Mouse (Mus musculus) erythroid progenitor cell, adult 5-6 weeks (primary cell): ENCODE measurements around the gene Tmem256. TPM values are rescaled to one million over a fixed set of nuclear protein-coding genes. Genes with fewer than 3 reads are reported as not detected.
A peak's percentile ranks its signal among the peaks of the same experiment; 100 is the strongest.

Experiments
- ATAC-seq: replicated peaks from 2 replicates; pipeline ENCODE4 v1.8.0; 2016; ENCODE audit warnings: moderate number of reproducible peaks, mild to moderate bottlenecking, moderate TSS enrichment, inconsistent platforms; ENCODE audit not compliant: poor library complexity, low FRiP score, severe bottlenecking
- total RNA-seq, 2 experiments: library from RNA; stranded (forward) in 1 of 2; stranded (reverse) in 1 of 2; fragments of 150-400 nt in 1 of 2; fragments of 186-747, 209-891 nt in 1 of 2; gene quantifications; 2 replicates each; pipeline versions ENCODE4 v1.2.3 to v1.2.4; 2015 to 2017; ENCODE audit warnings: low replicate concordance in 2 of 2

Tmem256 gene
- total RNA-seq, 2 experiments from 2014 or later = 123 to 258 TPM

DNA sequence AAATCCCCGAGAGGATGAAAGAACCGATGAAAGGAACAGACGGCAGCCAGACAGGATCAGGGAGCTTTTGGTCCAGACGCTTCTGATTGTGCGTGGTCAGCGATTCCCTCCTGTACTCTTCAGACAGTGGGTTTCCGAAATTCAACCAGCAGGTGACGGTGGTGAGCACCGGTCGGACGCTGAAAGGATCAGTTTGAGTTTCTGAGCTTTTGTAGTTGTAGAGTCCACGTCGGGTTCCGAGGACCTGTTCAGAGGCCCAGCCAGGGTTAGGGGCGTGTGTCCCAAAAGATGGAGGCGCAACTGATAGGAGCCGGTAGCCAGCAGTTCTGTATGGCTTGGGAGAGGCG is 42.2 kb downstream of the Tmem256 start:
- peak; percentile 66 for ATAC-seq

DNA sequence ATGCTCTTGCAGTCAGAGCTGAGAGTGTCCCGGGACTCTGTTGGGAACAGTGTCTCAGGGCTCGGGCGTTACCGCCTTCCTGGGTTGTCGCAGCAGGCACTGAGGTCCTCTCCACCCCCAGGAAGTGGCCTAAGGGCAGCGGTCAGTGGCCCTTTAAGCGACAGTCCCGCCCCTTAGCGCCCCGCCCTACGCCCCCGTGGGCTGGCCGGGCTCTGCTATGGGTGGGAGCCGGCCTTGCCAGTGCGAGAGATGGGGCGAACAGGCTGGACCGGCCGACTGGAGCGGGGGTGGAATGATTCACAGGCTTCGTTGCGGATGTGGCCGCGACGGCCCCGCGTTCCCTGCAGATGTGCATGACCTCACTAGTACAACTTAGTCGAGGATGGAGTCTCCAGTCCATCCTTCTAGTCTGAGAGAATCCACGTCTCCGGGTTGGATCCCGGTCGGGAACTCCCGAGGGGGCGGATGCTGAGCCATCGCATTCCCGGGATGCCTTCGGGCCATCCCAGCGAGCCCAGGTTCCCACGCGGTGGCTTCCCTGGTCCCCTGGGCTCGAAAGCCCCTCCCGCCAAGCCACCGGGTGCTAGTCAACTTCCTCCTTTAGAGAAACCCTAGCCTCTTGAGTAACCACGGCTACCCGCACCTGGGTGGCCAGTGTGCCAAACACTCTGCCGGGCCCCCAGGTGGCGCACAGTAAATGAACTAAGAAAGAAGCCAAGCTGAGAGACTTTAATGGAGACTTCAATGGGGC is 42.7 kb downstream of the Tmem256 start, which contains the start of gene Kctd11:
Gene Kctd11, minus strand, starts transcription at position 554 of the 751 bp plus-strand sequence.
- peak; percentile 48 for ATAC-seq

DNA sequence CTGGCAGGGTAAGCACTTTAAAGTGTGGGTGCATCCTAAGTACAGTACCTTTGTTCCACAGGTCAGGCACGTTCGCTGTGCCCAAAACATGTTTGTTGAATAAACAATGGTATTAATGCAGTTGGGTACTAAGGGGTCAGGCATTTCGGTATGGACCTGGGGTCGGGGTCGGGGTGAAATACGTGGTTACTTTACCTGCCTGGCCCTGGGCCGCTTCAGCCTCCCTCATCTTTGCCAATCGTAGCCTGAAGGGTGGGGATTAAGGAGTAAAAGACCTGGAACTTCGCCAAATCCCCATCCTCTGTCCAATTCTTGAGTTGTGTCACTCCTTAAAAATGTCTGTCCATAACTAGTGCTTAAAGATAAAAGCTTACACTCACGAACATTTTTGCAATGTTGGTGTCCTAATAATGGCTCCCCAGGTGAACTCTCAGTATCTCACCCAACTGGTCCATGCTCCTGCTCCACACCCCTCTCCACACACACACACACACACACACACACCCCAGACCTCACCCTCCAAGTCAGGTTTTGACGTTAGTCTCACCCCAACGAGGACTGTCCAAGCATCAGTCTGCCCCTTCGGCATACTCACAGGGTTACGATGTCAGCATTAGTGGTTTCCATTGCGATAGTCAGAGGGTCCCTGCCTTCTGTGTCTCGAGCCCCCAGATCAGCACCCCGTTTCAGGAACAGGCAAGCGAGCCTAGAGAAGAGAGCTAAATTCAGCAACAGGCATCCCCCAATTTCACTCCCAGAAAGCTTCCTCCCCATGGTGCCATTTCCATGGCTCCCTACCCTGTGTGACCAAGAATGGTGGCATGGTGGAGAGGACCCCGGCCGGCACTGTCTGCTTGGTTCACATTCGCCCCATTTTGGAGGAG is 43.7 kb downstream of the Tmem256 start:
- ATAC-seq = no peak

DNA sequence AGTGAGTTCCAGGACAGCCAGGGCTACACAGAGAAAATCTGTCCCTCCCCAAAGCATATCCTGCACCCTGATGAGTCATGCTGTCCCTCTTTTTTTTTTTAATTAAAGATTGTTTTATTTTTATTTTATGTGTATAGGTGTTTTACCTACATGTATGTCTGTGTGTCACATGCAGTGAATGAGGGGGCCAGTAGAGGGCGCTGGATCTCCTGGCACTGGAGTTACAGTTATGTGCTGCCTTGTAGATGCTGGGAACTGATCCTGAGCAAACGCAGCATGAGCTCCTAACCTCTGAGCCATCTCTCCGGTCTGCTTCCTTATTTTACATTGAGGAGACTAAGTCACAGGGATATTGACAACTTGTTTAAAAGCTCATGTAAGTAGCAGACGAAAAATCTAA is 44.8 kb downstream of the Tmem256 start:
- ATAC-seq = no peak

DNA sequence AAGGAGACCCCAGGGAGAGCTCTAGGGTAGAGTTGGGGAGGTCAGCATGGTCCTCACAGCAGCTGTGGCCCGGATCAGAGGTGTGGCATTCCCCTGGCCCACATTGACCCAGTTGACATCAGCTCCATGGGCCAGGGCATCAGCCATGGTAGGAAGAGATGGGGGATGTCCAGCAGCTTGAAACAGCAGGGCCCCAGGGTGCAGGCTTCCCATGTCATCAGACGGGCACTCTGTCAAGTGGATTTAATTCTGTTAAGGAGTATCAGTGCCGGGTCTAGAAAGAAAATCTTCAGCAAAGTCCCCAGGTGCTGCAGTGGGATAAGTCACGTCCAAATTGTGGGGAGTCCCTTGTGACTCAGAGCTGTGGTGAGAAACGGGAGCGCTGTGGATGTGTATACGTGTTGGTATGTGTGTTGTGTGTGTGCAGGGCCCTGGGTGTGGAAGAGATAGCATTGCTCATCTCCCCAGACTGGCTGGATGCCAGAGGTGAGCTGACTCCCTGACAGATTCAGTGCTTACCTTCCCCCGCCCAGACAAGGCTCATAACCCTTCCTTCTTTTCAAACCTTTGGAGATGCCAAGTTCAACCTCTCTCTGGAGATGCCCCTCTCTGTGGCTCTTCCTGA is 45.3 kb downstream of the Tmem256 start:
- ATAC-seq = no peak

DNA sequence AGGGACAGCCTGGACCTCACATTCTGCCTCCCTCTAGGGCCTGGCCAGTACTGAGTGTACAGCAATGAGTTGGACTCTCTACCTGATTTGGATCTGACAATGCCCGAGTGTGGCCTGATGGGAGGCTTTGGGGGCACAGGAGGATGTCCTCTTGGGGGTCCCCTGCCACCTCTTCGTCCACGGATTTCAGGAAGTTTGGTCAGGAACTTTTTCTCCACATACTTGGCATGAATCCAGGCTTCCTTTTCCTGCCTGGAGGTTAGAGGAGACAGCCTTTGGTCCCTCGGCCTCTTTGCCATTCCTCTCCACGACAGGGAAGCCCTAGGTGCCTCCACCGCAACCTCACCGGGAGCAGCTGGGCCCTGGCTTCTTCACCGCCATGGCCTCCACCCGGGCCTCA is 45.9 kb downstream of the Tmem256 start:
- no peak for ATAC-seq

DNA sequence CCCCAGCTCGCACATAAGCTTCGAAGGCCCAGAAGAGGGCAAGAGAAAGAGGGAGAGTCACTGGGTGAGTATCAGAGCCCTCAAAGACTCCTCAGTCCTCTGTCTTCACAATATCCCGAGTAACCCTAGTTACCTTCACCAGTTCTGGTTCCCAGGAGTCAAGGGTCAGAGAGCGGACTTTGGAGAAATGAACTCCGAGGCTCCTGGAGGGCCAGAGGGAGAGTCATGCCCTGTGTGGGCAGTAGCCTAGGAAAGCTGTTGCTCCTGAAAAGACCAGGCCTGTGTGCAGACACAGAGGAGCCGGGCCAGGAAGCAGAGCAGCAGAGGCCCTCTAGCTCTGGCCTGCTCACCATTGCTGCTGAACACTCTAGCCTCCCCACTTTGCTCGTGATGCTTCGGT is 46.3 kb downstream of the Tmem256 start:
- ATAC-seq = no peak

DNA sequence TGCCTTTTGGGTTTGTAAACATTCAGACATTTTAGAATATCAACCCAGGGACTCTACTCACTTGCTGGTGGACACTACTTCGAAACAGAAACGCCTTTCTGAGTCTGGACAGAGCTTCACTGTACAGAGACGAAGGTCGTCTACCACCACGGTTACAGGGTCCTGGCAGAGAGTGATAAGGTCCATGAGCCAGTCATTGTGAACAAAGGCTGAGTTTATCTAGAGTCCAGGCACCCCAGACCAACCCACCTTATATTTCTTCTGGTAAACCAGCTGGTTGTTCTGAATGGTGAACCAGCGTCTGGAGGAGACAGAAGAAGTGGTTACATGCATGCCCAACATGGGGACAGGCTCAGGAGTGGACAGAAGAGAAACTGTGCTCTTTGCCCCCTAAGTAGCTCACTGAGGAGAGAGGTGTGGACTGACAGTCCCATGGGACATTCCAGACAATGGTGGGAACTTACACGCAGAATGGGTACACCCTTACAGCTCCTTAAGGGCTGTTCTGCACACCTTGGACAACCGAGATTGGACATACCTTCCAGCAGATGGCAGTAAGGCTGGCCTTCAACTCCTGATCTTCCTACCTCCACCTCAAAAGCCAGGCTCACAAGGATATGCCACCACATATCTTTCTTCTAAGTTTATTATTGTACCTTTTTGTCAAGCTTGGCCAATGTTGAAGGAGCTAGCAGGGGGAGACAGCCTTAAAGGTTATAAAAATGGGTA is 48.8 kb downstream of the Tmem256 start:
- peak; percentile 75 for ATAC-seq

Other genes starting within 250 kb of the Tmem256 start
Only the 30 nearest of the 42 such genes appear.
- 32.3 and 41.8 TPM in 2 replicates for gene Senp3, start 156.4 kb upstream of the Tmem256 start, total RNA-seq (2015; ENCODE audit: low replicate concordance)
- gene Senp3, start 156.4 kb upstream of the Tmem256 start, total RNA-seq (2017; ENCODE audit: low replicate concordance) = 24.8 and 43.4 TPM in 2 replicates
- gene Tnfsf13, start 152.7 kb upstream of the Tmem256 start, total RNA-seq (2015; ENCODE audit: low replicate concordance) = 3.2 TPM in 1 of 2 replicates, not detected in the other
- 4.1 TPM in 1 of 2 replicates, not detected in the other for gene Tnfsf13, start 152.7 kb upstream of the Tmem256 start, total RNA-seq (2017; ENCODE audit: low replicate concordance)
- gene Tnfsf12, start 142.7 kb upstream of the Tmem256 start, total RNA-seq (2015; ENCODE audit: low replicate concordance) = 1.3 and 7.2 TPM in 2 replicates
- not detected in 2 replicates for gene Tnfsf12, start 142.7 kb upstream of the Tmem256 start, total RNA-seq (2017; ENCODE audit: low replicate concordance)
- gene Tnfsfm13, start 142.4 kb upstream of the Tmem256 start, total RNA-seq (2015; ENCODE audit: low replicate concordance) = 1.8 TPM in 1 of 2 replicates, not detected in the other
- gene Tnfsfm13, start 142.4 kb upstream of the Tmem256 start, total RNA-seq (2017; ENCODE audit: low replicate concordance) = 6.4 and 9.4 TPM in 2 replicates
- gene Polr2a, start 79.9 kb upstream of the Tmem256 start, total RNA-seq (2015; ENCODE audit: low replicate concordance) = 124 and 145 TPM in 2 replicates
- 131 and 162 TPM in 2 replicates for gene Polr2a, start 79.9 kb upstream of the Tmem256 start, total RNA-seq (2017; ENCODE audit: low replicate concordance)
- not detected in 2 replicates for gene Slc35g3, start 76.5 kb upstream of the Tmem256 start, total RNA-seq (2015; ENCODE audit: low replicate concordance)
- not detected in 2 replicates for gene Slc35g3, start 76.5 kb upstream of the Tmem256 start, total RNA-seq (2017; ENCODE audit: low replicate concordance)
- 2.9 and 3.8 TPM in 2 replicates for gene Zbtb4, start 72.6 kb upstream of the Tmem256 start, total RNA-seq (2015; ENCODE audit: low replicate concordance)
- 0.77 and 3.0 TPM in 2 replicates for gene Zbtb4, start 72.6 kb upstream of the Tmem256 start, total RNA-seq (2017; ENCODE audit: low replicate concordance)
- not detected in 2 replicates for gene Chrnb1, start 42.6 kb upstream of the Tmem256 start, total RNA-seq (2015; ENCODE audit: low replicate concordance)
- 0.77 TPM in 1 of 2 replicates, not detected in the other for gene Chrnb1, start 42.6 kb upstream of the Tmem256 start, total RNA-seq (2017; ENCODE audit: low replicate concordance)
- gene Fgf11, start 36.7 kb upstream of the Tmem256 start, total RNA-seq (2015; ENCODE audit: low replicate concordance) = not detected in 2 replicates
- gene Fgf11, start 36.7 kb upstream of the Tmem256 start, total RNA-seq (2017; ENCODE audit: low replicate concordance) = not detected in 2 replicates
- gene Tmem102, start 32.9 kb upstream of the Tmem256 start, total RNA-seq (2015; ENCODE audit: low replicate concordance) = not detected in 2 replicates
- not detected in 2 replicates for gene Tmem102, start 32.9 kb upstream of the Tmem256 start, total RNA-seq (2017; ENCODE audit: low replicate concordance)
- gene Gm39566, start 23.2 kb upstream of the Tmem256 start, total RNA-seq (2015; ENCODE audit: low replicate concordance) = not detected in 2 replicates
- not detected in 2 replicates for gene Gm39566, start 23.2 kb upstream of the Tmem256 start, total RNA-seq (2017; ENCODE audit: low replicate concordance)
- gene Spem2, start 20.0 kb upstream of the Tmem256 start, total RNA-seq (2015; ENCODE audit: low replicate concordance) = not detected in 2 replicates
- gene Spem2, start 20.0 kb upstream of the Tmem256 start, total RNA-seq (2017; ENCODE audit: low replicate concordance) = not detected in 2 replicates
- not detected in 2 replicates for gene Spem1, start 16.3 kb upstream of the Tmem256 start, total RNA-seq (2015; ENCODE audit: low replicate concordance)
- gene Spem1, start 16.3 kb upstream of the Tmem256 start, total RNA-seq (2017; ENCODE audit: low replicate concordance) = not detected in 2 replicates
- 0.72 and 0.84 TPM in 2 replicates for gene Nlgn2, start 730 bp upstream of the Tmem256 start, total RNA-seq (2015; ENCODE audit: low replicate concordance)
- 0.08 and 0.26 TPM in 2 replicates for gene Nlgn2, start 730 bp upstream of the Tmem256 start, total RNA-seq (2017; ENCODE audit: low replicate concordance)
- gene Plscr3, start 7.9 kb downstream of the Tmem256 start, total RNA-seq (2015; ENCODE audit: low replicate concordance) = 24.9 and 26.0 TPM in 2 replicates
- gene Plscr3, start 7.9 kb downstream of the Tmem256 start, total RNA-seq (2017; ENCODE audit: low replicate concordance) = 15.1 and 27.7 TPM in 2 replicates
- gene Tnk1, start 20.2 kb downstream of the Tmem256 start, total RNA-seq (2015; ENCODE audit: low replicate concordance) = 5.9 and 6.8 TPM in 2 replicates
- 7.3 and 8.1 TPM in 2 replicates for gene Tnk1, start 20.2 kb downstream of the Tmem256 start, total RNA-seq (2017; ENCODE audit: low replicate concordance)
- gene Tmem95, start 39.5 kb downstream of the Tmem256 start, total RNA-seq (2015; ENCODE audit: low replicate concordance) = not detected in 2 replicates
- not detected in 2 replicates for gene Tmem95, start 39.5 kb downstream of the Tmem256 start, total RNA-seq (2017; ENCODE audit: low replicate concordance)
- gene Kctd11, start 42.9 kb downstream of the Tmem256 start, total RNA-seq (2015; ENCODE audit: low replicate concordance) = 0.72 and 0.84 TPM in 2 replicates
- 0.13 TPM in 1 of 2 replicates, not detected in the other for gene Kctd11, start 42.9 kb downstream of the Tmem256 start, total RNA-seq (2017; ENCODE audit: low replicate concordance)
- 9.4 and 12.6 TPM in 2 replicates for gene Acap1, start 57.0 kb downstream of the Tmem256 start, total RNA-seq (2015; ENCODE audit: low replicate concordance)
- 8.5 and 11.6 TPM in 2 replicates for gene Acap1, start 57.0 kb downstream of the Tmem256 start, total RNA-seq (2017; ENCODE audit: low replicate concordance)
- gene 2810408A11Rik, start 62.5 kb downstream of the Tmem256 start, total RNA-seq (2015; ENCODE audit: low replicate concordance) = 2.5 TPM in 1 of 2 replicates, not detected in the other
- gene 2810408A11Rik, start 62.5 kb downstream of the Tmem256 start, total RNA-seq (2017; ENCODE audit: low replicate concordance) = 0.51 TPM in 1 of 2 replicates, not detected in the other
- 8.6 and 8.8 TPM in 2 replicates for gene Neurl4, start 62.6 kb downstream of the Tmem256 start, total RNA-seq (2015; ENCODE audit: low replicate concordance)
- 23.2 and 59.7 TPM in 2 replicates for gene Neurl4, start 62.6 kb downstream of the Tmem256 start, total RNA-seq (2017; ENCODE audit: low replicate concordance)
- 268 and 359 TPM in 2 replicates for gene Gps2, start 75.4 kb downstream of the Tmem256 start, total RNA-seq (2015; ENCODE audit: low replicate concordance)
- gene Gps2, start 75.4 kb downstream of the Tmem256 start, total RNA-seq (2017; ENCODE audit: low replicate concordance) = 130 and 161 TPM in 2 replicates
- gene Eif5a, start 83.4 kb downstream of the Tmem256 start, total RNA-seq (2015; ENCODE audit: low replicate concordance) = 394 and 471 TPM in 2 replicates
- gene Eif5a, start 83.4 kb downstream of the Tmem256 start, total RNA-seq (2017; ENCODE audit: low replicate concordance) = 246 and 254 TPM in 2 replicates
- not detected in 2 replicates for gene Ybx2, start 97.3 kb downstream of the Tmem256 start, total RNA-seq (2015; ENCODE audit: low replicate concordance)
- gene Ybx2, start 97.3 kb downstream of the Tmem256 start, total RNA-seq (2017; ENCODE audit: low replicate concordance) = 3.9 TPM in 1 of 2 replicates, not detected in the other
- gene Slc2a4, start 109.7 kb downstream of the Tmem256 start, total RNA-seq (2015; ENCODE audit: low replicate concordance) = 94.7 and 103 TPM in 2 replicates
- gene Slc2a4, start 109.7 kb downstream of the Tmem256 start, total RNA-seq (2017; ENCODE audit: low replicate concordance) = 246 and 613 TPM in 2 replicates
- not detected in 2 replicates for gene Cldn7, start 126.3 kb downstream of the Tmem256 start, total RNA-seq (2015; ENCODE audit: low replicate concordance)
- not detected in 2 replicates for gene Cldn7, start 126.3 kb downstream of the Tmem256 start, total RNA-seq (2017; ENCODE audit: low replicate concordance)
- gene Ctdnep1, start 142.6 kb downstream of the Tmem256 start, total RNA-seq (2015; ENCODE audit: low replicate concordance) = 49.4 and 83.4 TPM in 2 replicates
- 17.1 and 20.9 TPM in 2 replicates for gene Ctdnep1, start 142.6 kb downstream of the Tmem256 start, total RNA-seq (2017; ENCODE audit: low replicate concordance)
- gene Elp5, start 144.0 kb downstream of the Tmem256 start, total RNA-seq (2015; ENCODE audit: low replicate concordance) = 45.0 and 50.7 TPM in 2 replicates
- 25.3 and 45.8 TPM in 2 replicates for gene Elp5, start 144.0 kb downstream of the Tmem256 start, total RNA-seq (2017; ENCODE audit: low replicate concordance)
- gene Gabarap, start 152.6 kb downstream of the Tmem256 start, total RNA-seq (2015; ENCODE audit: low replicate concordance) = 393 and 394 TPM in 2 replicates
- gene Gabarap, start 152.6 kb downstream of the Tmem256 start, total RNA-seq (2017; ENCODE audit: low replicate concordance) = 161 and 239 TPM in 2 replicates
- gene Phf23, start 157.3 kb downstream of the Tmem256 start, total RNA-seq (2015; ENCODE audit: low replicate concordance) = 18.7 and 21.4 TPM in 2 replicates
- 22.2 and 25.4 TPM in 2 replicates for gene Phf23, start 157.3 kb downstream of the Tmem256 start, total RNA-seq (2017; ENCODE audit: low replicate concordance)